Mouse (Mus musculus) limb, embryonic 11.5 days (tissue): ENCODE measurements around the gene Mrpl2. TPM values are rescaled to one million over a fixed set of nuclear protein-coding genes. Genes with fewer than 3 reads are reported as not detected.
A peak's percentile ranks its signal among the peaks of the same experiment; 100 is the strongest.

Source experiments
- ATAC-seq: fragments of 200-750 bp; cut with Nextera tagmentation; 2 replicates; pipeline ENCODE4 v1.8.0; 2017; ENCODE audit warnings: low read depth; ENCODE audit not compliant: insufficient number of reproducible peaks, low FRiP score, low TSS enrichment
- DNase-seq: peaks from one replicate; pipeline ENCODE4 v3.0.0-alpha.2; 2015; ENCODE audit warnings: low spot score
- H3K27ac ChIP-seq: fragments of 300-500 bp; sonication (generic); replicated peaks from 2 replicates; pipeline ENCODE4 v1.5.1; 2014; ENCODE audit warnings: low read depth, mild to moderate bottlenecking, low read length
- H3K27me3 ChIP-seq: fragments of 300-500 bp; sonication (generic); 2 replicates; pipeline ENCODE4 v1.6.1; 2014; ENCODE audit warnings: mild to moderate bottlenecking, low read length, mixed read lengths; ENCODE audit not compliant: control insufficient read depth, insufficient read depth
- H3K36me3 ChIP-seq: fragments of 300-500 bp; sonication (generic); 2 replicates; pipeline ENCODE4 v1.6.1; 2014; ENCODE audit warnings: mild to moderate bottlenecking, low read length, moderate library complexity, mixed read lengths; ENCODE audit not compliant: control insufficient read depth, insufficient read depth
- H3K4me1 ChIP-seq: fragments of 300-500 bp; sonication (generic); 2 replicates; pipeline ENCODE4 v1.6.1; 2014; ENCODE audit warnings: low read length, mixed read lengths; ENCODE audit not compliant: control insufficient read depth, insufficient read depth
- H3K4me2 ChIP-seq: fragments of 300-500 bp; sonication (generic); 2 replicates; pipeline ENCODE4 v1.6.1; 2014; ENCODE audit warnings: low read depth, mild to moderate bottlenecking, moderate library complexity; ENCODE audit not compliant: severe bottlenecking
- H3K4me3 ChIP-seq: fragments of 300-500 bp; sonication (generic); 2 replicates; pipeline ENCODE4 v1.5.1; 2014; ENCODE audit warnings: low read depth, low read length
- H3K9ac ChIP-seq: fragments of 300-500 bp; sonication (generic); 2 replicates; pipeline ENCODE4 v1.6.1; 2014; ENCODE audit warnings: mild to moderate bottlenecking, low read length
- H3K9me3 ChIP-seq: fragments of 300-500 bp; sonication (generic); 2 replicates; pipeline ENCODE4 v1.6.1; 2016; ENCODE audit warnings: low read length; ENCODE audit not compliant: control insufficient read depth
- WGBS: fragments of 180-500 bp; shearing (Covaris S2); extraction: QIAGEN DNeasy Blood & Tissue Kit; methylation state at CpG from one replicate; pipeline ENCODE4 v1.1.7; 2014; 5-methylcytosine and 5-hydroxymethylcytosine counted together
- polyA plus RNA-seq: library from polyadenylated mRNA; unstranded; fragments of >200 nt; fragmentation: Nextera tagmentation; extraction: Ambion mirVana; gene quantifications from 2 replicates; pipeline ENCODE4 v1.2.1, GENCODE M21; 2014

The Mrpl2 gene
- polyA plus RNA-seq, 1 experiment from 2014 or later, result 126 TPM

- Histone ChIP-seq H3K4me3 (no peak overlapping the region), H3K4me1 (peaks cover 21% of the 10 kb centered on the region), H3K9me3 (no peaks in the 10 kb centered on the region), H3K36me3 (no peaks in the 10 kb centered on the region), H3K9ac (no peak overlapping the region), H3K4me2 (0 out of 2 replicates have a peak overlapping the region, but pooled peaks have one; percentile 90), H3K27me3 (no peaks in the 10 kb centered on the region), H3K27ac (no peak overlapping the region)
- WGBS, result 91% methylated on average over 7 of the region's 7 CpGs
- DNase-seq (no peak), ATAC-seq (no peak)
Measured at GRCm38 (mm10) chr17:46647279-46647678, 1.2 kb downstream of the Mrpl2 start.

DNA sequence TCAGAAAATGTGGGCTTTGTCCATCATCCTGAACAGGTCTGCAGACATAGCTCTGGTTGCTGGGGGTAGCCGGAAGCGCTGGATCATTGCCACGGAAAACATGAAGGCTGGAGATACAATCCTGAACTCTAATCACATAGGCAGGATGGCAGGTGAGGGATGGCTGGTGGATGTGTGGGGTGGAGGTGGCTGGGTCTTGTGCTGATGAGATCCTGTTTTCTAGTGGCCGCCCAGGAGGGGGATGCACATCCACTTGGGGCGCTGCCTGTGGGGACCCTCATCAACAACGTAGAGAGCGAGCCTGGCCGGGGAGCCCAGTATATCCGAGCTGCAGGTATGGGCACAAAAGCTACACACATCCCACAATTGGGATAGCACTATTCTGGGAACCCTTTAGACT is 2.4 kb downstream of the Mrpl2 start:
- H3K27me3 ChIP-seq, result no peaks in the 10 kb centered on the region
- no peak overlapping the region for H3K4me2 ChIP-seq

DNA sequence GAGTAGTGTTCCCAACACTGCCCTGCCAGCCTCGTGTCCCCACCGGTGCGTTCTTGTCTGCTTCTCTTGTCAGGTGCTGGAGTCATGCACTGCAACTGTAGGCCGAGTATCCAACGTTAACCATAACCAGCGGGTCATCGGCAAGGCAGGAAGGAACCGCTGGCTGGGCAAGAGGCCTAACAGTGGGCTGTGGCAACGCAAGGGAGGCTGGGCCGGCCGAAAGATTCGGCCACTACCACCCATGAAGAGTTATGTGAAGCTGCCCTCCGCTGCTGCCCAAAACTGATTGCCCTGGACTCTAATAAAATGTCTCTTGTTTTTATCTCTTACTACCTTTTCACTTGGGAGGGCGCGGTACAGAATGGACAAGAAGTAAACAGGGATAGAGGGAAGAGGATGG is 3.8 kb downstream of the Mrpl2 start:
- peak; percentile 38 for DNase-seq
- Histone ChIP-seq H3K9ac (peak overlapping the region; percentile 81), H3K9me3 (no peaks in the 10 kb centered on the region), H3K4me3 (peak overlapping the region; percentile 66), H3K4me2 (peak overlapping the region; percentile 89), H3K27me3 (no peaks in the 10 kb centered on the region), H3K27ac (peak overlapping the region; percentile 82), H3K36me3 (peaks cover 18% of the 10 kb centered on the region), H3K4me1 (peaks cover 18% of the 10 kb centered on the region)
- ATAC-seq, result no peak
- WGBS, result 42% methylated on average over 15 of the region's 15 CpGs

More for the DNA sequence above, 2.4 kb downstream of the Mrpl2 start:
- no peaks in the 10 kb centered on the region for H3K9me3 ChIP-seq
- ATAC-seq (no peak), DNase-seq (no peak)
- WGBS, result 91% methylated on average over 9 of the region's 9 CpGs
- H3K9ac ChIP-seq, result no peak overlapping the region
- peaks cover 6% of the 10 kb centered on the region; the same call in 1 of the 2 replicates for H3K36me3 ChIP-seq
- no peak overlapping the region for H3K4me3 ChIP-seq
- peaks cover 21% of the 10 kb centered on the region for H3K4me1 ChIP-seq
- H3K27ac ChIP-seq, result no peak overlapping the region

- H3K4me3 ChIP-seq, result peak within 1 kb of the TSS; percentile 66
- peak within 1 kb of the TSS; percentile 89 for H3K4me2 ChIP-seq
- H3K27me3 ChIP-seq, result no peaks in the 10 kb centered on the region
- H3K9me3 ChIP-seq, result no peaks in the 10 kb centered on the region
- peak; percentile 92 for ATAC-seq
- peaks cover 18% of the 10 kb centered on the region for H3K4me1 ChIP-seq
- peaks cover 20% of the 10 kb centered on the region for H3K36me3 ChIP-seq
- WGBS, result under 1% methylated on average over 55 of the region's 58 CpGs
- peak; percentile 94 for DNase-seq
- H3K27ac ChIP-seq, result peak within 1 kb of the TSS; percentile 82
- peak within 1 kb of the TSS; percentile 81 for H3K9ac ChIP-seq
Measured at GRCm38 (mm10) chr17:46650232-46651031, 4.4 kb downstream of the Mrpl2 start, which contains the start of gene Cul7. Cul7 (plus strand) TSS chr17:46650337.

DNA sequence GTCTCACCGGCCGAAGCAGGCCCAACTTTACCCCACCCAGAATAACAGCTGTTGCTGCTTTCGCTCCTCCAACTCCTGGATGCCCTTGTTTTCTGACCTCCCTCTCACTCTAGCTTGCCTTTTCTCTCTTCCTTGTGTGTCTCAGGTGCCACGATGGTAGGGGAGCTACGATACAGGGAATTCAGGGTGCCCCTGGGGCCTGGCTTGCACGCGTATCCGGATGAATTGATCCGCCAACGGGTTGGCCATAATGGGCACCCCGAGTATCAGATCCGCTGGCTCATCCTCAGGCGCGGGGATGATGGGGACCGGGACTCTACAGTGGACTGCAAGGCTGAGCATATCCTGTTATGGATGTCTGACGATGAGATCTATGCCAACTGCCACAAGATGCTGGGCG is 5.3 kb downstream of the Mrpl2 start:
- Histone ChIP-seq H3K9ac (peak overlapping the region; percentile 81), H3K4me3 (peak overlapping the region; percentile 66), H3K27me3 (no peaks in the 10 kb centered on the region), H3K36me3 (peaks cover 25% of the 10 kb centered on the region), H3K4me1 (peaks cover 18% of the 10 kb centered on the region), H3K4me2 (peak overlapping the region; percentile 89), H3K9me3 (no peaks in the 10 kb centered on the region), H3K27ac (peak overlapping the region; percentile 82; the same call in 1 of the 2 replicates)
- no peak for DNase-seq
- WGBS, result 79% methylated on average over 17 of the region's 17 CpGs
- ATAC-seq, result no peak

DNA sequence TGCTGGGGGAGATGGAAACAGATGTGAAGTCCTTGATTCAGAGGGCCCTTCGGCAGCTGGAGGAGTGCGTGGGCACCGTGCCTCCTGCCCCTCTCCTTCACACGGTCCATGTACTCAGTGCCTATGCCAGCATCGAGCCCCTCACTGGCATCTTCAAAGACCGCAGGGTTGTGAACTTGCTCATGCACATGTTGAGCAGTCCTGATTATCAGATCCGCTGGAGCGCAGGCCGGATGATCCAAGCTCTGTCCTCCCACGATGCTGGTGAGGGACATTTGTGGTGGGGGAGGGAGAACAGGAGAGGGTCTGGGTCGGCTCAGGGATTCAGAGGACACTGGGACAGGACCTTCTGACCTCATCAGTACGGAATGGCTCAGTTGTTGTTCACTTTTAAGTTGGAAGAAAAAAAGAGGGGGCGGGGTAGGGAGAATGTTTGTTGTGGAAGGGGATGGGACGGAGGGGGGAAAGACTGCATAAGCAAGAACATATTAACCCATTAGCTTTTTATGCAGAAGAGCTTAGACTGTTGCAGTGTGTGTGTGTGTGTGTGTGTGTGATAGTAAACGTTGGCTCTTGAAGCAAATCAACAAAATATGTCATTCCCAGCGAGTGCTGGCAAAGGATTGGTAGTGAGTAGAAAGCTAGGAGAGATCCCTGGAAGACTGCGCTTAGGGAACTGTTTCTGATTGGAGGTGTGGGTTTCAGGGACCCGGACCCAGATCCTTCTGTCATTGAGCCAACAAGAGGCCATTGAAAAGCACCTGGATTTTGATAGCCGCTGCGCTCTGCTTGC is 5.9 kb downstream of the Mrpl2 start:
- ATAC-seq (no peak), DNase-seq (no peak)
- Histone ChIP-seq H3K27me3 (no peaks in the 10 kb centered on the region), H3K4me2 (peak overlapping the region; percentile 89), H3K27ac (no peak overlapping the region), H3K4me3 (peak overlapping the region; percentile 66), H3K36me3 (peaks cover 30% of the 10 kb centered on the region), H3K4me1 (peaks cover 14% of the 10 kb centered on the region), H3K9me3 (no peaks in the 10 kb centered on the region), H3K9ac (peak overlapping the region; percentile 81)
- 73% methylated on average over 20 of the region's 20 CpGs for WGBS

- Histone ChIP-seq H3K27ac (no peak overlapping the region), H3K9ac (no peak overlapping the region; the same call in 1 of the 2 replicates), H3K4me2 (no peak overlapping the region), H3K4me1 (peaks cover 9% of the 10 kb centered on the region), H3K27me3 (no peaks in the 10 kb centered on the region), H3K36me3 (peaks cover 56% of the 10 kb centered on the region), H3K9me3 (no peaks in the 10 kb centered on the region), H3K4me3 (no peak overlapping the region)
- 71% methylated on average over 6 of the region's 6 CpGs for WGBS
- no peak for DNase-seq
- ATAC-seq, result no peak
Measured at GRCm38 (mm10) chr17:46656054-46656453, 10.0 kb downstream of the Mrpl2 start.

- Histone ChIP-seq H3K36me3 (peaks cover 57% of the 10 kb centered on the region), H3K4me1 (no peaks in the 10 kb centered on the region), H3K27me3 (no peaks in the 10 kb centered on the region), H3K9ac (no peak overlapping the region), H3K27ac (no peak overlapping the region), H3K4me3 (no peak overlapping the region), H3K9me3 (no peaks in the 10 kb centered on the region), H3K4me2 (no peak overlapping the region)
- ATAC-seq (no peak), DNase-seq (no peak)
- 90% methylated on average over 9 of the region's 9 CpGs for whole genome bisulfite sequencing
Measured at GRCm38 (mm10) chr17:46661351-46661750, 15.3 kb downstream of the Mrpl2 start.
